In genomic region chr1:181872639-181873038, GRCm38 (mm10) we compare ENCODE assay signal across 26 mouse cellular contexts. TPM values are rescaled to one million over a fixed set of nuclear protein-coding genes. Genes with fewer than 3 reads are reported as not detected.
DNase-seq lines count a peak whose midpoint lies in the region; ATAC-seq and TF ChIP-seq lines count a peak whose summit lies in the region.
"Had no signal": no experiment of that assay in that cellular context is flagged by ENCODE, and none has a peak within 500 bp of the region (broad histone marks: within the 10 kb centered on the region; RNA-seq: fewer than 3 reads in every experiment).

No protein-coding gene starts in this region.

- WGBS in thymus, adult 2 months, result 43% methylated on average over 3 of the region's 3 CpGs

- TF ChIP-seq POLR2A in thymus, adult 2 months (IDR thresholded peaks at IDR 0.05; ENCODE audit: control insufficient read depth, extremely low read depth, insufficient read depth, low read length, poor library complexity), result no peak

- H3K4me1 ChIP-seq in thymus, adult 2 months (replicated peaks; ENCODE audit: control insufficient read depth, insufficient read depth, low read length), result peaks cover 36% of the 10 kb centered on the region
- H3K4me1 ChIP-seq: embryonic facial prominence, embryonic 13.5 days; forebrain, embryonic 12.5 days; forebrain, embryonic 15.5 days had no signal

- no peak for DNase-seq in thymus, adult 2 months
- no peak for DNase-seq in thymus, postnatal 10 days (ENCODE audit: low spot score in 2 of 2)
- no peak for DNase-seq in heart, adult 9 months (ENCODE audit: low spot score in 2 of 2)
- DNase-seq: adrenal gland, postnatal 10 days; adrenal gland, postnatal 36 days; cerebellum, adult 18-20 months; cerebellum, adult 9-11 months; cerebellum, postnatal 25 days; embryo, embryonic 11 days; gastrocnemius, postnatal 25 days; heart, postnatal 36 days; kidney, adult 18-20 months had no signal

- ATAC-seq in hematopoietic stem cell, adult 5-6 weeks (replicated peaks in 1 of 2; ENCODE audit: insufficient read depth in 1 of 2, low FRiP score in 2 of 2, low TSS enrichment in 1 of 2, low read depth in 1 of 2, poor library complexity in 2 of 2, severe bottlenecking in 2 of 2), result peak; percentile 53 to 78; a peak in 3 of 4 replicates
- peak; percentile 13; the same call in 1 of the 2 replicates for ATAC-seq in megakaryocyte-erythroid progenitor cell, adult 5-6 weeks (replicated peaks; ENCODE audit: low FRiP score, low TSS enrichment, poor library complexity, severe bottlenecking)
- no peak for ATAC-seq in activated CD4-positive, CD25-positive, alpha-beta regulatory T cell, adult 4 months
- ATAC-seq: CD4-positive, CD25-positive, alpha-beta regulatory T cell, adult 4 months; forebrain, embryonic 15.5 days; hindbrain, postnatal 0 days; inflammation-experienced regulatory T-cells, adult 6 months; intestine, embryonic 16.5 days had no signal

- H3K27ac ChIP-seq in thymus, adult 2 months (ENCODE audit: control insufficient read depth, insufficient read depth, low read length), result peak overlapping the region; percentile 91
- H3K27ac ChIP-seq: embryonic facial prominence, embryonic 10.5 days; embryonic facial prominence, embryonic 13.5 days; forebrain, embryonic 12.5 days; forebrain, embryonic 15.5 days; heart, embryonic 10.5 days; hindbrain, embryonic 14.5 days; hindbrain, postnatal 0 days had no signal

- H3K36me3 ChIP-seq in thymus, adult 2 months (ENCODE audit: control insufficient read depth, insufficient read depth, low read length), result no peaks in the 10 kb centered on the region
- H3K36me3 ChIP-seq: embryonic facial prominence, embryonic 10.5 days; embryonic facial prominence, embryonic 13.5 days; forebrain, embryonic 12.5 days; forebrain, embryonic 15.5 days; heart, embryonic 10.5 days had no signal

- no peak overlapping the region for H3K4me3 ChIP-seq in thymus, adult 2 months (ENCODE audit: control insufficient read depth, insufficient read depth, low read length)
- H3K4me3 ChIP-seq: embryonic facial prominence, embryonic 10.5 days; embryonic facial prominence, embryonic 13.5 days; erythroblast, embryonic 14.5 days; forebrain, embryonic 12.5 days; forebrain, embryonic 15.5 days; heart, embryonic 10.5 days had no signal

- TF ChIP-seq CTCF in thymus, adult 2 months (IDR thresholded peaks at IDR 0.05; ENCODE audit: borderline replicate concordance, control insufficient read depth, extremely low read depth, insufficient read depth, low read length, poor library complexity), result no peak

- no peaks in the 10 kb centered on the region for H3K27me3 ChIP-seq in thymus, adult 2 months (ENCODE audit: control insufficient read depth, insufficient read depth, low read length)
- H3K27me3 ChIP-seq: embryonic facial prominence, embryonic 13.5 days; forebrain, embryonic 12.5 days; forebrain, embryonic 15.5 days had no signal

RNA-seq across cellular contexts. Expression of gene Lbr, which starts 29.8 kb away (rescaled TPM):
- polyA plus RNA-seq in thymus, adult 2 months (2012; rRNA removed), result 183 and 201 TPM in 2 replicates
- 198 and 199 TPM in 2 replicates for total RNA-seq in hematopoietic stem cell, adult 5-6 weeks (2017)
- 130 and 132 TPM in 2 replicates for total RNA-seq in megakaryocyte-erythroid progenitor cell, adult 5-6 weeks (2014; fragmentation: Nextera tagmentation)
- 140 and 171 TPM in 2 replicates for total RNA-seq in megakaryocyte-erythroid progenitor cell, adult 5-6 weeks (2017)
- polyA plus RNA-seq in activated CD4-positive, CD25-positive, alpha-beta regulatory T cell, adult 4 months (2017; shearing (Covaris generic)), result 100 to 1,000 TPM; 393 to 404 TPM
